Mouse (Mus musculus): ENCODE measurements at regions not wholly inside any gene's neighbourhood (a gene's known extent, or its start where the extent isn't known, plus 50 kb on each side); places are given as distances from the start of the nearest gene placed in this dataset.

GRCm38 (mm10) chr13:71582486-71582885 lies 381.0 kb downstream of the Irx1 start:
- in situ Hi-C loops (cut with MboI; ENCODE audit: low pct_ligation_motif_present, low pct_unique_long_range_greater_than_20kb, low sequenced_read_pairs): no loop called here

GRCm38 (mm10) chr13:71565895-71566294 lies 397.6 kb downstream of the Irx1 start:
- Histone ChIP-seq H3K36me3 (replicated peaks in 1 of 2; ENCODE audit: control insufficient read depth in 1 of 2, insufficient read depth in 1 of 2, low read length in 1 of 2) (no peaks in the 10 kb centered on the region), H3K79me2 (replicated peaks; ENCODE audit: control insufficient read depth, extremely low read depth, insufficient read depth, poor library complexity, severe bottlenecking) (no peaks in the 10 kb centered on the region), H3K4me2 (ENCODE audit: insufficient read depth, low read depth, poor library complexity, severe bottlenecking) (no peak overlapping the region), H3K4me1 (ENCODE audit: control insufficient read depth in 1 of 2, insufficient read depth in 2 of 2) (no peaks in the 10 kb centered on the region), H3K9ac (ENCODE audit: insufficient read depth, low read depth) (no peak overlapping the region), H3K27ac (ENCODE audit: insufficient read depth, low read depth) (no peak overlapping the region), H3K27me3 (replicated peaks) (no peaks in the 10 kb centered on the region), H3K9me3 (replicated peaks; ENCODE audit: low read length) (no peaks in the 10 kb centered on the region), H3K4me3 (replicated peaks in 1 of 3; ENCODE audit: low read depth in 2 of 3, low read length in 2 of 3, poor library complexity in 1 of 3) (no peak overlapping the region)
- in situ Hi-C loops (cut with MboI; ENCODE audit: low pct_ligation_motif_present, low pct_unique_long_range_greater_than_20kb, low sequenced_read_pairs): no loop called here
- no peak for TF ChIP-seq RAD21 (IDR thresholded peaks at IDR 0.05; ENCODE audit: low read depth, low read length)
- no peak for TF ChIP-seq SIN3A (IDR thresholded peaks at IDR 0.05; ENCODE audit: low read length)
- no peak for TF ChIP-seq ZMIZ1 (IDR thresholded peaks at IDR 0.05; ENCODE audit: low read depth, low read length)
- no peak for TF ChIP-seq POLR2AphosphoS2 (IDR thresholded peaks at IDR 0.05; ENCODE audit: low read depth, low read length)
- TF ChIP-seq JUND (conservative IDR thresholded peaks at IDR 0.05; ENCODE audit: low read depth, low read length): no peak
- TF ChIP-seq UBTF (IDR thresholded peaks at IDR 0.05; ENCODE audit: low read depth, low read length): no peak
- no peak for TF ChIP-seq ZNF384 (IDR thresholded peaks at IDR 0.05; ENCODE audit: low read depth, low read length)
- TF ChIP-seq MEF2A (IDR thresholded peaks at IDR 0.05; ENCODE audit: borderline replicate concordance, low read depth, low read length): no peak
- TF ChIP-seq PAX5 (IDR thresholded peaks at IDR 0.05; ENCODE audit: low read length): no peak
- no peak for TF ChIP-seq ZC3H11A (IDR thresholded peaks at IDR 0.05; ENCODE audit: low read depth, low read length)
- TF ChIP-seq HCFC1 (IDR thresholded peaks at IDR 0.05; ENCODE audit: low read depth, low read length): no peak
- no peak for TF ChIP-seq MXI1 (IDR thresholded peaks at IDR 0.05; ENCODE audit: low read depth, low read length)
- no peak for TF ChIP-seq ETS1 (conservative IDR thresholded peaks at IDR 0.05; ENCODE audit: low read depth, low read length)
- TF ChIP-seq MAZ (IDR thresholded peaks at IDR 0.05; ENCODE audit: low read depth, low read length): no peak
- TF ChIP-seq NRF1 (IDR thresholded peaks at IDR 0.05; ENCODE audit: low read depth, low read length): no peak
- no peak for TF ChIP-seq TCF12 (IDR thresholded peaks at IDR 0.05; ENCODE audit: low read depth, low read length)
- TF ChIP-seq MAFK (IDR thresholded peaks at IDR 0.05; ENCODE audit: insufficient replicate concordance, low read length): no peak
- no peak for TF ChIP-seq GABPA (IDR thresholded peaks at IDR 0.05; ENCODE audit: insufficient replicate concordance, low read depth, low read length)
- no peak for TF ChIP-seq KAT2A (IDR thresholded peaks at IDR 0.05; ENCODE audit: insufficient replicate concordance, low read length)
- no peak for TF ChIP-seq EP300 (IDR thresholded peaks at IDR 0.05; ENCODE audit: low read length)
- DNase-seq (ENCODE audit: extremely low read depth): no peak
- dilution Hi-C loops (cut with MboI; ENCODE audit: extremely low pct_ligation_motif_present, extremely low pct_unique_long_range_greater_than_20kb, low sequenced_read_pairs): no loop called here

More at GRCm38 (mm10) chr13:71582486-71582885, 381.0 kb downstream of the Irx1 start:
- Histone ChIP-seq H3K4me2 (ENCODE audit: insufficient read depth, low read depth, poor library complexity, severe bottlenecking) (no peak overlapping the region), H3K9me3 (replicated peaks; ENCODE audit: low read length) (no peaks in the 10 kb centered on the region), H3K36me3 (replicated peaks in 1 of 2; ENCODE audit: control insufficient read depth in 1 of 2, insufficient read depth in 1 of 2, low read length in 1 of 2) (no peaks in the 10 kb centered on the region), H3K4me3 (replicated peaks in 1 of 3; ENCODE audit: low read depth in 2 of 3, low read length in 2 of 3, poor library complexity in 1 of 3) (no peak overlapping the region), H3K27ac (ENCODE audit: insufficient read depth, low read depth) (no peak overlapping the region), H3K4me1 (ENCODE audit: control insufficient read depth in 1 of 2, insufficient read depth in 2 of 2) (no peaks in the 10 kb centered on the region), H3K9ac (ENCODE audit: insufficient read depth, low read depth) (no peak overlapping the region), H3K27me3 (replicated peaks) (no peaks in the 10 kb centered on the region), H3K79me2 (replicated peaks; ENCODE audit: control insufficient read depth, extremely low read depth, insufficient read depth, poor library complexity, severe bottlenecking) (no peaks in the 10 kb centered on the region)
- DNase-seq (ENCODE audit: extremely low read depth): no peak
- dilution Hi-C loops (cut with MboI; ENCODE audit: extremely low pct_ligation_motif_present, extremely low pct_unique_long_range_greater_than_20kb, low sequenced_read_pairs): no loop called here
- TF ChIP-seq MAFK (IDR thresholded peaks at IDR 0.05; ENCODE audit: insufficient replicate concordance, low read length): no peak
- no peak for TF ChIP-seq JUND (conservative IDR thresholded peaks at IDR 0.05; ENCODE audit: low read depth, low read length)

Data from CH12.LX (cell line).